Mouse (Mus musculus): ENCODE measurements around the gene Gm21860.
"Not testable (repeated sequence)": the region's sequence is repeated elsewhere in the genome, so short reads cannot be mapped to it uniquely, and the experiment has no call there.

The Gm21860 gene

DNA sequence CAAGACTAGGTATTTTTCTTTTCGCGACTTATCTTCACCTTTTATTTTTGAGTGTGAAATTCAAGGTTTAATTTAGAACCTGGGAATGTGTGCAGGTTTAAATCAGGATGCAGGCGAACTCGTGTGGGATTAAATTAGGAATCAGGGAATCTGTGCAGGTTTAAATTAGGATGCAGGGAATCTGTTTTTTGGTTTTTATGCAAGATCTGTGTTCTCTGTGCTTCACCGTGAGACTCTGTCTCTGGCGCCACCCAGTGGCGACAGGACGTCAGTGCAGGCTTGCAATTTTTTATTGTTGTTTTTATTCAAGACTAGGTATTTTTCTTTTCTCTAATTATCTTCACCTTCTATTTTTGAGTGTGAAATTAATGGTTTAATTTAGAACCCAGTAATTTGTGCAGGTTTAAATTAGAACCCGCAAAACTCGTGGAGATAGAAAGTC lies 22.5 kb downstream of the Gm21860 start:
- peak; percentile 77 for DNase-seq (ENCODE audit: low read depth, low spot score)

DNA sequence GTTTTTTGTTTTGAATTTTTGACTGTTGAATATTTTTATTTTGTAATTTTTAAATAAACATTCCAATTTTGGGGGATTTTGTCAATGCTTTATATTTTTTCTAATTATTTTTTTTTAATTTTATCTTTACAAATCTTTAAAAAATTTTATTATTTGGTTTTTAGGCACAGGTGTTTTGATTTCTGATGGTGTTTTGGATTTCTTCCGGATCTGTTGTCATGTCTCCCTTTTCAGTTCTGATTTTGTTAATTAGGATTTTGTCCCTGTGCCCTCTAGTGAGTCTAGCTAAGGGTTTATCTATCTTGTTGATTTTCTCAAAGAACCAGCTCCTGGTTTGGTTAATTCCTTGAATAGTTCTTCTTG lies 23.0 kb downstream of the Gm21860 start:
- peak; percentile 2 for DNase-seq (ENCODE audit: low read depth, low spot score)

DNA sequence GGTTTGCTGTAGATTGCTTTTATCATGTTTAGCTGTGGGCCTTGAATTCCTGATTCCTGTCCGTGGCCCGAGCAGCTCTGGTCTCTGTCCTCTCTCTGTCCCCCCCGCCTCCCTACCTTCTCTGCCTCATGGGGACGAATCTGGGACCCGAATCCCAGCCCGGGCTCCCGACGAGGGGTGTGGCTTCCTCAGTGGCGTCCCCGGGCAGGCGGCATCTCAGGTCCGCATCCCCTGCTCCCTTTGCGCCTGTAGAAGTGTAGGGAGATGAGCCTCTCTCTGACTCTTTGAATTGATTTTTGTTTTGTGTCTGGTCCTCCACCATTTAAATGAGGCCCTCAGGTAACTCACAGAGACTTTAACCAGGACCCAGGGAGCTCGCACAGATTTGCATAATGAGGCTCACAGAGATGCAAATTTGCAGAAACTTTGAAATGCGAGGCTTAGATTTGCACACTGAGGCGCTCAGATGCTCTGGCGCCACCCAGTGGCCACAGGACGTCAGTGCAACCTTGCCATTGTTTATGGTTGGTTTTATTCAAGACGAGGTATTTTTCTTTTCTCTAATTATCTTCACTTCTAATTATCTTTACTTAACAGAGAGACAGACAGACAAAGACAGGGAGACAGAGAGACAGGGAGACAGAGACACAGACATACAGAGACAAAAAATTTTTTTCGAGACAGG lies 23.6 kb downstream of the Gm21860 start:
- peak; percentile 29 for DNase-seq (ENCODE audit: low read depth, low spot score)

DNA sequence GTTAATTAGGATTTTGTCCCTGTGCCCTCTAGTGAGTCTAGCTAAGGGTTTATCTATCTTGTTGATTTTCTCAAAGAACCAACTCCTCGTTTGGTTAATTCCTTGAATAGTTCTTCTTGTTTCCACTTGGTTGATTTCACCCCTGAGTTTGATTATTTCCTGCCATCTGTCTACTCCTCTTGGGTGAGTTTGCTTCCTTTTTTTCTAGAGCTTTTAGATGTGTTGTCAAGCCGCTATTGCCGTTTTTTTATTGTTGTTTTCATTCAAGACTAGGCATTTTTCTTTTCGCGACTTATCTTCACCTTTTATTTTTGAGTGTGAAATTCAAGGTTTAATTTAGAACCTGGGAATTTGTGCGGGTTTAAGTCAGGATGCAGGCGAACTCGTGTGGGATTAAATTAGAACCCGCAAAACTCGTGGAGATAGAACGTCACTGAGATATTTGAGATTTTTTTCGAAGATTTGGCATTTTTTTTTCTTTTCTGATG lies 24.8 kb downstream of the Gm21860 start:
- DNase-seq (ENCODE audit: low read depth, low spot score) = peak; percentile 0

DNA sequence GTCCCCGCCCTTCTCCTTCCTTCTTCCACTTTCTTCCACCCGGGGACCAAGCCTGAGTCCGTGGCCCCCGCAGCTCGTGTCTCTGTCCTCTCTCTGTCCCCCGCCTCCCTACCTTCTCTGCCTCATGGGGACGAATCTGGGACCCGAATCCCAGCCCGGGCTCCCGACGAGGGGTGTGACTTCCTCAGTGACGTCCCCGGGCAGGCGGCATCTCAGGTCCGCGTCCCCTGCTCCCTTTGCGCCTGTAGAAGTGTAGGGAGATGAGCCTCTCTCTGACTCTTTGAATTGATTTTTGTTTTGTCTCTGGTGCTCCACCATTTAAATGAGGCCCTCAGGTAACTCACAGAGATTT lies 25.7 kb downstream of the Gm21860 start:
- peak; percentile 42 for DNase-seq (ENCODE audit: low read depth, low spot score)

DNA sequence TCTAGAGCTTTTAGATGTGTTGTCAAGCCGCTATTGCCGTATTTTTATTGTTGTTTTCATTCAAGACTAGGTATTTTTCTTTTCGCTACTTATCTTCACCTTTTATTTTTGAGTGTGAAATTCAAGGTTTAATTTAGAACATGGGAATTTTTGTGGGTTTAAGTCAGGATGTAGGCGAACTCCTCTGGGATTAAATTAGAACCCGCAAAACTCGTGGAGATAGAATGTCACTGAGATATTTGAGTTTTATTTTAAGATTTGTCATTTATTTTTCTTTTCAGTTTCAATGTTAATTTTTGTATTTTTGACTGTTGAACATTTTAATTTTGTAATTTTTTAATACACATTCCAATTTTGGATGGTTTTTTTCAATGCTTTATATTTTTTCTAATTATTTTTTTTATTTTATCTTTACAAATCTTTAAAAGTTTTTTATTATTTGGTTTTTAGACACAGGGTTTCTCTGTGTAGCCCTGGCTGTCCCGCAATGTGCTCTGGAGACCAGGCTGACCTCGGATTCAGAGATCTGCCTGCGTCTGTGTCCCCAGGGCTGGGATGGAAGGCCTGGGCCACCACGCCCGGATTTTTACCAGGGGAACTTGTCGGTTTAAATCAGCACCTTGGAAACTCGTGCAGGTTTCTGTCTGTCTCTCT lies 26.2 kb downstream of the Gm21860 start:
- not testable (repeated sequence) for DNase-seq (ENCODE audit: low read depth, low spot score)

DNA sequence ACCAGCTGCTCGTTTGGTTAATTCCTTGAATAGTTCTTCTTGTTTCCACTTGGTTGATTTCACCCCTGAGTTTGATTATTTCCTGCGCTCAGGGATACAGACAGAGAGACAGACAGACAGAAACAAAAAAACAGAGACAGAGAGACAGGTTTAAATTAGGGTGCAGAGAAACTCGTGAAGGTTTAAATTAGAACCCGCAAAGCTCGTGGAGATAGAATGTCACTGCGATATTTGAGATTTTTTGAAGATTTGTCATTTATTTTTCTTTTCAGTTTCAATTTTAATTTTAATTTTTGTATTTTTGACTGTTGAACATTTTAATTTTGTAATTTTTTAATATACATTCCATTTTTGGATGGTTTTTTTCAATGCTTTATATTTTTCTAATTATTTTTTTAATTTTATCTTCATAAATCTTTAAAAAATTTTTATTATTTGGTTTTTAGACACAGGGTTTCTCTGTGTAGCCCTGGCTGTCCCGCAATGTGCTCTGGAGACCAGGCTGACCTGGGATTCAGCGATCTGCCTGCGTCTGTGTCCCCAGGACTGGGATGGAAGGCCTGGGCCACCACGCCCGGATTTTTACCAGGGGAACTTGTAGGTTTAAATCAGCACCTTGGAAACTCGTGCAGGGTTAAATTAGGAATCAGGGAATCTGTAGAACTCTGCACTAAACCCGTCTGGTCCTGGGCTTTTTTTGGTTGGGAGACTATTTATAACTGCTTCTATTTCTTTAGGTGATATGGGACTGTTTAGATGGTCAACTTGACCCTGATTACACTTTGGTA lies 27.3 kb downstream of the Gm21860 start:
- DNase-seq (ENCODE audit: low read depth, low spot score) = peak; percentile 15

DNA sequence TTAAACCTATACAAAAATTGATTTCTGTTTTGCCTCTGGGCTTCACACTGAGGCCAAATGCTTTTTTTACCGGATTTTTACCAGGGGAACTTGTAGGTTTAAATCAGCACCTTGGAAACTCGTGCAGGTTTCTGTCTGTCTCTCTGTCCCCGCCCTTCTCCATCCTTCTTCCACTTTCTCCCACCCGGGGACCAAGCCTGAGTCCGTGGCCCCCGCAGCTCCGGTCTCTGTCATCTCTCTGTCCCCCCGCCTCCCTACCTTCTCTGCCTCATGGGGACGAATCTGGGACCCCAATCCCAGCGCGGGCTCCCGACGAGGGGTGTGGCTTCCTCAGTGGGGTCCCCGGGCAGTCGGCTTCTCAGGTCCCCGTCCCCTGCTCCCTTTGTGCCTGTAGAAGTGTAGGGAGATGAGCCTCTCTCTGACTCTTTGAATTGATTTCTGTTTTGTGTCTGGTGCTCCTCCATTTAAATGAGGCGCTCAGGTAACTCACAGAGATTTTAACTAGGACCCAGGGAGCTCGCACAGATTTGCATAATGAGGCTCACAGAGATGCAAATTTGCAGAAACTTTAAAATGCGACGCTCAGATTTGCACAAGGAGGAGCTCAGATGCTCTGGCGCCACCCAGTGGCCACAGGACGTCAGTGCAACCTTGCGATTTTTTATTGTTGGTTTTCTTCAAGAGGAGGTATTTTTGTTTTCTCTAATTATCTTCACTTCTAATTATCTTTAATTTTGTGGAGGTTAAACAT lies 28.7 kb downstream of the Gm21860 start:
- DNase-seq (ENCODE audit: low read depth, low spot score) = peak; percentile 59

DNA sequence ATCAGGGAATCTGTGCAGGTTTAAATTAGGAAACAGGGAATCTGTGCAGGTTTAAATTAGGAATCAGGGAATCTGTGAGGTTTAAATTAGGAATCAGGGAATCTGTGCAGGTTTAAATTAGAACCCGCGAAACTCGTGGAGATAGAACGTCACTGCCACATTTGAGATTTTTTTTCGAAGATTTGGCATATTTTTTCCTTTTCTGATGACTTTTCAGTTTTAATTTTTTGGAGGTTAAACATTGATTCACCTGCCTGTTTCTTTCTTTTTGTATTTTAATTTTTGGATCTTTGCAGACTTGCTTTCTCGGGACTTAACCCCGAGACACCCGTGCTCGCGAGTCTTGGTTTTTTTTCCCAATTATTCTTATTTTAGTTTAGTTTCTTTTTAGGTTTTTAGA lies 29.5 kb downstream of the Gm21860 start:
- DNase-seq (ENCODE audit: low read depth, low spot score) = peak; percentile 1

DNA sequence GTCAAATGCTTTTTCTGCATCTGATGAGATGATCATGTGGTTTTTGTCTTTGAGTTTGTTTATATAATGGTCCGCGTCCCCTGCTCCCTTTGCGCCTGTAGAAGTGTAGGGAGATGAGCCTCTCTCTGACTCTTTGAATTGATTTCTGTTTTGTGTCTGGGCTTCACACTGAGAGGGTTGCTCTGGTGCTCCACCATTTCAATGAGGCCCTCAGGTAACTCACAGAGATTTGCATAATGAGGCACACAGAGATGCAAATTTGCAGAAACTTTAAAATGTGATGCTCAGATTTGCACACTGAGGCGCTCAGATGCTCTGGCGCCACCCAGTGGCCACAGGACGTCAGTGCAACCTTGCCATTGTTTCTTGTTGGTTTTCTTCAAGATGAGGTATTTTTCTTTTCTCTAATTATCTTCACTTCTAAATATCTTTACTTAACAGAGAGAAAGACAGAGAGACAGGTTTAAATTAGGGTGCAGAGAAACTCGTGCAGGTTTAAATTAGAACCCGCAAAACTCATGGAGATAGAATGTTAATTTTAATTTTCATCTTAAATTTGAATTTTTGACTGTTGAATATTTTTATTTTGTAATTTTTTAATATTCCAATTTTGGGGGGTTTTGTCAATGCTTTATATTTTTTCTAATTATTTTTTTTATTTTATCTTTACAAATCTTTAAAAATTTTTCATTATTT lies 30.5 kb downstream of the Gm21860 start:
- DNase-seq (ENCODE audit: low read depth, low spot score) = peak; percentile 38

DNA sequence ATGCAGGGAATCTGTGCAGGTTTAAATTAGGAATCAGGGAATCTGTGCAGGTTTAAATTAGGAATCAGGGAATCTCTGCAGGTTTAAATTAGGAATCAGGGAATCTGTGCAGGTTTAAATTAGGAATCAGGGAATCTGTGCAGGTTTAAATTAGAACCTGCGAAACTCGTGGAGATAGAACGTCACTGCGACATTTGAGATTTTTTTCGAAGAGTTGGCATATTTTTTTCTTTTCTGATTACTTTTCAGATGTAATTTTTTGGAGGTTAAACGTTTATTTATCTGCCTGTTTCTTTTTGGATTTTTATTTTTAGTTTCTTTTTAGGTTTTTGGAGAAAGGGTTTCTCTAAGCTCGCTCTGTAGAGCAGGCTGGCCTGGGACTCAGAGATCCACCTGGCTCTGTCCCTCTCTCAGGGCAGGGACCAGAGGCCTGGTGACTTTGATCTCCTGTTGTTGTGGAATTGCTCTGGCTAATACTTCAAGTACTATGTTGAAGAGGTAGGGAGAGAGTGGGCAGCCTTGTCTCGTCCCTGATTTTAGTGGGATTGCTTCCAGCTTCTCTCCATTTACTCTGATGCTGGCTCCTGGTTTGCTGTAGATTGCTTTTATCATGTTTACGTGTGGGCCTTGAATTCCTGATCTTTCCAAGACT lies 31.2 kb downstream of the Gm21860 start:
- DNase-seq (ENCODE audit: low read depth, low spot score) = peak; percentile 28

DNA sequence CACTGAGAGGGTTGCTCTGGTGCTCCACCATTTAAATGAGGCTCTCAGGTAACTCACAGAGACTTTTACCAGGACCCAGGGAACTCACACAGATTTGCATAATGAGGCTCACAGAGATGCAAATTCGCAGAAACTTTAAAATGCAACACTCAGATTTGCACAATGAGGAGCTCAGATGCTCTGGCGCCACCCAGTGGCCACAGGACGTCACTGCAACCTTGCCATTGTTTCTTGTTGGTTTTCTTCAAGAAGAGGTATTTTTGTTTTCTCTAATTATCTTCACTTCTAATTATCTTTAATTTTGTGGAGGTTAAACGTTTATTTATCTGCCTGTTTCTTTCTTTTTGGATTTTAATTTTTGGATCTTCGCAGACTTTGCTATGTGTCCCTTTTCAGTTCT lies 34.1 kb downstream of the Gm21860 start:
- DNase-seq (ENCODE audit: low read depth, low spot score) = peak; percentile 1

DNA sequence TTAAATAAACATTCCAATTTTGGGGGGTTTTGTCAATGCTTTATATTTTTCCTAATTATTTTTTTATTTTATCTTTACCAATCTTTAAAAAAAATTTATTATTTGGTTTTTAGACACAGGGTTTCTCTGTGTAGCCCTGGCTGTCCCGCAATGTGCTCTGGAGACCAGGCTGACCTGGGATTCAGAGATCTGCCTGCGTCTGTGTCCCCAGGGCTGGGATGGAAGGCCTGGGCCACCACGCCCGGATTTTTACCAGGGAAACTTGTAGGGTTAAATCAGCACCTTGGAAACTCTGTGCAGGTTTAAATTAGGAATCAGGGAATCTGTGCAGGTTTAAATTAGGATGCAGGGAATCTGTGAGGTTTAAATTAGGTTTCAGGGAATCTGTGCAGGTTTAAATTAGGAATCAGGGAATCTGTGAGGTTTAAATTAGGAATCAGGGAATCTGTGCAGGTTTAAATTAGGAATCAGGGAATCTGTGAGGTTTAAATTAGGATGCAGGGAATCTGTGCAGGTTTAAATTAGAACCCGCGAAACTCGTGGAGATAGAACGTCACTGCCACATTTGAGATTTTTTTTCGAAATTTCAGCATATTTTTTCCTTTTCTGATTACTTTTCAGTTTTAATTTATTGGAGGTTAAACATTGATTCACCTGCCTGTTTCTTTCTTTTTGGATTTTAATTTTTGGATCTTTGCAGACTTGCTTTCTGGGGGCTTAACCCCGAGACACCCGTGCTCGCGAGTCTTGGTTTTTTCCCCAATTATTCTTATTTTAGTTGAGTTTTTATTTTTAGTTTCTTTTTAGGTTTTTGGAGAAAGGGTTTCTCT lies 35.0 kb downstream of the Gm21860 start:
- peak; percentile 2 for DNase-seq (ENCODE audit: low read depth, low spot score)

DNA sequence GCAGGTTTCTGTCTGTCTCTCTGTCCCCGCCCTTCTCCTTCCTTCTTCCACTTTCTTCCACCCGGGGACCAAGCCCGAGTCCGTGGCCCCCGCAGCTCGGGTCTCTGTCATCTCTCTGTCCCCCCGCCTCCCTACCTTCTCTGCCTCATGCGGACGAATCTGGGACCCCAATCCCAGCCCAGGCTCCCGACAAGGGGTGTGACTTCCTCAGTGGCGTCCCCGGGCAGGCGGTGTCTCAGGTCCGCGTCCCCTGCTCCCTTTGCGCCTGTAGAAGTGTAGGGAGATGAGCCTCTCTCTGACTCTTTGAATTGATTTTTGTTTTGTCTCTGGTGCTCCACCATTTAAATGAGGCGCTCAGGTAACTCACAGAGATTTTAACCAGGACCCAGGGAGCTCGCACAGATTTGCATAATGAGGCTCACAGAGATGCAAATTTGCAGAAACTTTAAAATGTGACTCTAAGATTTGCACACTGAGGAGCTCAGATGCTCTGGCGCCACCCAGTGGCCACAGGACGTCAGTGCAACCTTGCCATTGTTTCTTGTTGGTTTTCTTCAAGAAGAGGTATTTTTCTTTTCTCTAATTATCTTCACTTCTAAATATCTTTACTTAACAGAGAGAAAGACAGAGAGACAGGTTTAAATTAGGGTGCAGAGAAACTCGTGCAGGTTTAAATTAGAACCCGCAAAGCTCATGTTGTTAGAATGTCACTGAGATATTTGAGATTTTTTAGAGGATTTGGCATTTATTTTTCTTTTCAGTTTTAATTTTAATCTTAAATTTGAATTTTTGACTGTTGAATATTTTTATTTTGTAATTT lies 35.8 kb downstream of the Gm21860 start:
- peak; percentile 60 for DNase-seq (ENCODE audit: low read depth, low spot score)

DNA sequence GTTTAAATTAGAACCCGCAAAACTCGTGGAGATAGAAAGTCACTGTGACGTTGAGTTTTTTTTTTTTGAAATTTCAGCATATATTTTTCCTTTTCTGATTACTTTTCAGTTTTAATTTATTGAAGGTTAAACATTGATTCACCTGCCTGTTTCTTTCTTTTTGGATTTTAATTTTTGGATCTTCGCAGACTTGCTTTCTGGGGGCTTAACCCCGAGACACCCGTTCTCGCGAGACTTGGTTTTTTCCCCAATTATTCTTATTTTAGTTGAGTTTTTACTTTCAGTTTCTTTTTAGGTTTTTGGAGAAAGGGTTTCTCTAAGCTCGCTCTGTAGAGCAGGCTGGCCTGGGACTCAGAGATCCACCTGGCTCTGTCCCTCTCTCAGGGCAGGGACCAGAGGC lies 36.6 kb downstream of the Gm21860 start:
- DNase-seq (ENCODE audit: low read depth, low spot score) = peak; percentile 36

DNA sequence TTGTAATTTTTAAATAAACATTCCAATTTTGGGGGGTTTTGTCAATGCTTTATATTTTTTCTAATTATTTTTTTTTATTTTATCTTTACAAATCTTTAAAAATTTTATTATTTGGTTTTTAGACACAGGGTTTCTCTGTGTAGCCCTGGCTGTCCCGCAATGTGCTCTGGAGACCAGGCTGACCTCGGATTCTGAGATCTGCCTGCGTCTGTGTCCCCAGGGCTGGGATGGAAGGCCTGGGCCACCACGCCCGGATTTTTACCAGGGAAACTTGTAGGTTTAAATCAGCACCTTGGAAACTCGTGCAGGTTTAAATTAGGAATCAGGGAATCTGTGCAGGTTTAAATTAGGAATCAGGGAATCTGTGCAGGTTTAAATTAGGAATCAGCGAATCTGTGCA lies 37.1 kb downstream of the Gm21860 start:
- not testable (repeated sequence) for DNase-seq (ENCODE audit: low read depth, low spot score)

All from CD4-positive helper T cell, adult 2 months (primary cell).